Mouse (Mus musculus) layer of hippocampus, adult 2 months (tissue): ENCODE data around the gene Ckm. TPM values are rescaled to one million over a fixed set of nuclear protein-coding genes. Genes with fewer than 3 reads are reported as not detected.

ENCODE experiments used
- DNase-seq, 2 experiments: peaks; one replicate each; pipeline ENCODE4 v3.0.0; 2022; ENCODE audit warnings: low spot score in 2 of 2
- H3K27ac ChIP-seq: fragments of 200-600 bp; 2 replicates; pipeline ENCODE4 v1.8.1; 2022
- H3K4me3 ChIP-seq: fragments of 200-600 bp; 2 replicates; pipeline ENCODE4 v1.8.1; 2022; ENCODE audit warnings: mild to moderate bottlenecking
- CTCF ChIP-seq: fragments of 200-600 bp; conservative IDR thresholded peaks from 2 replicates; pipeline ENCODE4 v1.8.1; 2022; ENCODE audit warnings: antibody characterized with exemption, mild to moderate bottlenecking, moderate library complexity
- total RNA-seq, 2 experiments: library from RNA; stranded (reverse); gene quantifications; 2 replicates each; pipeline ENCODE4 v1.2.3; 2021

Ckm gene
- total RNA-seq, 2 experiments from 2014 or later, result not detected

- TF ChIP-seq CTCF, result peak; percentile 62
Measured at GRCm38 (mm10) chr7:19400946-19401345, 3.6 kb upstream of the Ckm start.

DNA sequence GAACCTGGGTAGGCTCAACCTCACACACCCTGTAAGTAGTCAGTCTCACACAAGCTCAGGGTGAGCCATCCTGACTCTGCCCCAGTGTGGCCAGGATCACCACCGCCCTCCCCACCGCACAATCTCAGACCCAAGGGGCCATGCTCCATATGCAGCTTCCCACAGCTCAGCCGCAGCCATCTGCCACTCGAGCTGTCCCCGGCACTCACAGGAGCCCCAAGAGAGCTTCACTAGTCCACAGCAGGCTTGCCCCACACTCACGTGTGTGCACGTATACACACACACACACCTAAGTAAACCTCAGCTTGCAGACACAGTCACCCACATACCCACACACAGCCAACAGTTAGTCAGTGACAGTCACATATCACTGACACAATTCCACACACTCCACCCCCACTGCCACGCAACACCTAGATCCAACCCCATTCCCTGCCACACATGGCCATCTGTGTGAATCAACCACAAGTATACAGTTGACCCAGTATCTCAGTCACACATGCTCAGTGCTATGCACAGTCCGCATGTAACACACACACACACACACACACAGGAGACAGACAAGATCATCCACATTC lies 2.0 kb upstream of the Ckm start:
- Histone ChIP-seq H3K4me3 (no peak overlapping the region), H3K27ac (no peak overlapping the region)
- TF ChIP-seq CTCF, result no peak
- no peak for DNase-seq

More at GRCm38 (mm10) chr7:19400946-19401345, 3.6 kb upstream of the Ckm start:
- Histone ChIP-seq H3K27ac (no peak overlapping the region), H3K4me3 (no peak overlapping the region)
- DNase-seq, result no peak

- peak within 1 kb of the TSS; percentile 54 for H3K4me3 ChIP-seq
- DNase-seq, result no peak
- TF ChIP-seq CTCF, result no peak
- H3K27ac ChIP-seq, result no peak within 1 kb of the TSS
Measured at GRCm38 (mm10) chr7:19403731-19404296, 762 bp upstream of the Ckm start, which contains the start of gene Klc3. Gene Klc3 (minus strand): TSS chr7:19404104.

- Histone ChIP-seq H3K4me3 (no peak overlapping the region), H3K27ac (no peak overlapping the region)
- DNase-seq, result peak in 1 of 2 experiments; percentile 89
- TF ChIP-seq CTCF, result peak; percentile 99
Measured at GRCm38 (mm10) chr7:19405417-19405816, 841 bp downstream of the Ckm start.

DNA sequence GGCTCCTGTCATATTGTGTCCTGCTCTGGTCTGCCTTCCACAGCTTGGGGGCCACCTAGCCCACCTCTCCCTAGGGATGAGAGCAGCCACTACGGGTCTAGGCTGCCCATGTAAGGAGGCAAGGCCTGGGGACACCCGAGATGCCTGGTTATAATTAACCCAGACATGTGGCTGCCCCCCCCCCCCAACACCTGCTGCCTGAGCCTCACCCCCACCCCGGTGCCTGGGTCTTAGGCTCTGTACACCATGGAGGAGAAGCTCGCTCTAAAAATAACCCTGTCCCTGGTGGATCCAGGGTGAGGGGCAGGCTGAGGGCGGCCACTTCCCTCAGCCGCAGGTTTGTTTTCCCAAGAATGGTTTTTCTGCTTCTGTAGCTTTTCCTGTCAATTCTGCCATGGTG lies 5.2 kb downstream of the Ckm start:
- no peak overlapping the region for H3K4me3 ChIP-seq
- TF ChIP-seq CTCF, result no peak
- no peak for DNase-seq
- no peak overlapping the region for H3K27ac ChIP-seq

- H3K4me3 ChIP-seq, result no peak overlapping the region
- DNase-seq, result no peak
- no peak for TF ChIP-seq CTCF
- no peak overlapping the region for H3K27ac ChIP-seq
Measured at GRCm38 (mm10) chr7:19410766-19411344, 6.3 kb downstream of the Ckm start.

DNA sequence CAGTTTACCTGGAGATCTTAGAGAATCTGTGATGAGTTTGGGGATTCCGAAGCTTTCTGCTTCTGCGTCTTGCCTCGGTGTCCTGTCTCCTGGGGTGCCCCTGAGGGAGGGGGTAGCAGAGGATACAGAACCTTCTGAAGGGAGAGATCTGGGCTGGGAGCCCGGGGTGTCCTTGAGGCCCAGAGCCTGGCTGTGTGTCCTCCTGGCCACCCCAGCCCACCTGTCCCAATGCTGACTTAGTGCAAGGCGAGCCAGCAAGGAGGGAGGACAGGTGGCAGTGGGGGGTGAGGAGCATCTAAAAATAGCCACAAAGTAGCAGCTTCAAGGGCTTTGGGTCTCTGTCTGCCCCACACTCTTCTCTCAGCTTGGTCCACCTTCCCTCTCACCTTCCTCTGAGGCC lies 7.2 kb downstream of the Ckm start:
- no peak overlapping the region for H3K27ac ChIP-seq
- H3K4me3 ChIP-seq, result no peak overlapping the region
- no peak for TF ChIP-seq CTCF
- no peak for DNase-seq

GRCm38 (mm10) chr7:19413525-19413924 lies 8.9 kb downstream of the Ckm start:
- H3K27ac ChIP-seq, result no peak overlapping the region
- no peak overlapping the region for H3K4me3 ChIP-seq
- TF ChIP-seq CTCF, result no peak
- no peak for DNase-seq

GRCm38 (mm10) chr7:19416590-19416989 lies 12.0 kb downstream of the Ckm start:
- TF ChIP-seq CTCF, result no peak
- DNase-seq, result no peak
- H3K4me3 ChIP-seq, result no peak overlapping the region
- H3K27ac ChIP-seq, result no peak overlapping the region

DNA sequence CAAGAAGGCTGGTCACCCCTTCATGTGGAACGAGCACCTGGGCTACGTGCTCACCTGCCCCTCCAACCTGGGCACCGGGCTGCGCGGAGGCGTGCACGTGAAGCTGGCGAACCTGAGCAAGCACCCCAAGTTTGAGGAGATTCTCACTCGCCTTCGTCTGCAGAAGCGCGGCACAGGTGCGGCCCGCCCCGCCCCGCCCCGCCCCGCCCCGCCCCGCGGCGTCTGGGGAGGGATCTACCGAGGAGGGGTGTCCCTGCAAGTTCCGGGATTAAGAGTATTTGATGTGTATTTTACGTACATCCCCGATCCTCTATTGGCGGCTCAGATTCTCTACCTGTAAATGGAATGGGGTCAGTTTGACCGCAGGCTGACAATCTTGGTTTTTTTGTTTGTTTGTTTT lies 15.5 kb downstream of the Ckm start:
- Histone ChIP-seq H3K27ac (no peak overlapping the region), H3K4me3 (no peak overlapping the region)
- DNase-seq, result no peak
- no peak for TF ChIP-seq CTCF

DNA sequence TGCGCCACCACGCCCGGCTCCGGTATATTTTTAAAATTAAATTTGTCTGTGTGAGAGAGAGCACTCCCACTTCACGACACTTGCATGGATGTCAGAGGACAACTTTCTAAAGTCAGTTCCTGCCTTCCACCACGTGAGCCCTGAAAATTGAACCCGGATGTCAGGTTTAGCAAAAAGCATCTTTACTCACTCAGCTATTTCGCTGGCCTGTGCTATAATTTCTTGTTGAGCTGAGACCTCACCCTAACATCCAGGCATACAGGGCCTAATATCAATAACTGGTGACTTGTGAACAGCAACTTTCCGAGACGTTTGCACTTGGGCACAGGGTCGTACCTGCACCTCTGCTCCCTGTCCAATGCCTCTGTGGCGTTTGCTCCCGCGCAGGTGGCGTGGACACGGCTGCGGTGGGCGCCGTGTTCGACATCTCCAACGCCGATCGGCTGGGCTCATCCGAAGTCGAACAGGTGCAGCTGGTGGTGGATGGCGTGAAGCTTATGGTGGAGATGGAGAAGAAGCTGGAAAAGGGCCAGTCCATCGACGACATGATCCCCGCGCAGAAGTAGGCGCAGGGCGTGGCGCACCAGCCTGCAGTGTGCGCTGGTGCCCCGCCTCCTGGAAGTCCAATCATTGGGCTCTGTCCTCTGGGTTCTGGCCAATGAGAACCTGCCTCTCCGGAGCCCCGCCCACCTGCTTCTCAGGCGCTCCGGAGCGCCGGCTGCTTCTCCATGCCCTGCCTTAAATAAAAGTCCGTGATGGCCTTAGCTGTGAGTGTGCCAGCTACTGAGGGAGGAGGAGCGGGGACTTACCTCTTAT lies 16.5 kb downstream of the Ckm start:
- Histone ChIP-seq H3K27ac (no peak overlapping the region), H3K4me3 (peak overlapping the region; percentile 65)
- DNase-seq, result peak; percentile 79 to 90
- no peak for TF ChIP-seq CTCF

DNA sequence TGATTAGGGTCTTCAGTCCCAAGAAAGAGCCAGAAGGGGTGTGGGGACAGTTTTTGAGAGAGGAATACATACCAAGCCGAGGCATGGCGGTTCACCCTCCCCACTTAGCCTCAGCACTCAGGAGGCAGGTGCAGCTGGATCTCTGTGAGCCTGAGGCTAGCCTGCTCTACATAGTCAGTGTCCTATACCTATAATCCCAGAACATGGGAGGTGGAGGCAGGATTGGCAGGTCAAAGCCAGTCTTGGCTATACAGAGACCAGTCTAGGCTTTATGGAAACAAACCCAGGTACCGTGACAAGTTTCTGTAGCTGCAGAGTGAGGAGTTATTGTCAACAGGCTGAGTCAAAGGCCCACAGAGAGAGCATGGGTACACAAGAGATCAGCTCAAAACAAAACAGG lies 18.5 kb downstream of the Ckm start:
- Histone ChIP-seq H3K4me3 (no peak overlapping the region), H3K27ac (no peak overlapping the region)
- no peak for TF ChIP-seq CTCF
- DNase-seq, result no peak

DNA sequence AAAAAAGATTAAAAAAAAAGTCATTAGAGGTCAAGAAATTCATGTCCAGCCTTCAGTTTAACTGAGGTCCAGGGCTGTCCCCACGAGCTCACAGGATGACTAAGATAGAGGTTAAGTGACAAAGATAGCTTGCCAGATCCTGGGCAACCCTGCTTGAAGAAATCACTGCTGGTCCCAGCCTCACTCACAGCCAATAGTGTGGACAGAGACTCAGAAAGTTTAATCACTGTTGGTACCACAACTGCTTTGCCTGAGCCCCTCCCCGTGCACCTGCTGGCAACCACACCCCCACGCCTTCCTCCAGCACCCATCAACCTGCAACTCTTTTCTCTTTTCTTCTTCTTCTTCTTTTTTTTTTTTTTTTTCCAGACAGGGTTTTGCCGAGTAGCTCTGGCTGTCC lies 19.5 kb downstream of the Ckm start:
- Histone ChIP-seq H3K27ac (no peak overlapping the region), H3K4me3 (no peak overlapping the region)
- no peak for DNase-seq
- no peak for TF ChIP-seq CTCF
